Mouse (Mus musculus): ENCODE data around the gene Sept5.

Sept5 gene

GRCm38 (mm10) chr16:18629390-18630231, at the start of gene Sept5:
TSS of gene Sept5 (minus strand) at chr16:18629954.
- DNase-seq (ENCODE audit: low spot score in 2 of 2) = no peak

DNA sequence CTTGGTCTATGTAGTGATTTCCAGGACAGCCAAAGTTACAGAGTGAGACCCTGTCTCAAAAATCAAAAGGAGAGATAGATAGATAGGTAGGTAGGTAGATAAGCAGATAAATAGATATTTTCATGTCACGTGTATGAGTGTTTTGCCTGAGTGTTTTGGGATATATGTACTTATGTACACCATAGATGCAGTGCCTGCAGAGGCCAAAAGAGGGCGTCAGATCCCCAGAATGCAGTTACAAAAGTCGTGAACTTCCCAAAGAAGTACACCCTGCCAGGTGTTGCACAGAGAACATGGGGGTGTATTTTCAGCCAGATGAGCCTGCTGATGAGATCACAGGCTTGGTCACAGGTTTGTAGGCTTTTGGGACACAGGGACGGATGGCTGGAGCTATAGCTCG, 49.4 kb upstream of the Sept5 start:
- DNase-seq (ENCODE audit: low spot score in 2 of 2) = no peak

- DNase-seq (ENCODE audit: low spot score in 2 of 2) = peak; percentile 25 to 51
Measured at GRCm38 (mm10) chr16:18677746-18678679, 48.3 kb upstream of the Sept5 start.

GRCm38 (mm10) chr16:18673005-18673404, 43.3 kb upstream of the Sept5 start:
- no peak for DNase-seq (ENCODE audit: low spot score in 2 of 2)

GRCm38 (mm10) chr16:18672027-18672426, 42.3 kb upstream of the Sept5 start:
- DNase-seq (ENCODE audit: low spot score in 2 of 2) = no peak

DNA sequence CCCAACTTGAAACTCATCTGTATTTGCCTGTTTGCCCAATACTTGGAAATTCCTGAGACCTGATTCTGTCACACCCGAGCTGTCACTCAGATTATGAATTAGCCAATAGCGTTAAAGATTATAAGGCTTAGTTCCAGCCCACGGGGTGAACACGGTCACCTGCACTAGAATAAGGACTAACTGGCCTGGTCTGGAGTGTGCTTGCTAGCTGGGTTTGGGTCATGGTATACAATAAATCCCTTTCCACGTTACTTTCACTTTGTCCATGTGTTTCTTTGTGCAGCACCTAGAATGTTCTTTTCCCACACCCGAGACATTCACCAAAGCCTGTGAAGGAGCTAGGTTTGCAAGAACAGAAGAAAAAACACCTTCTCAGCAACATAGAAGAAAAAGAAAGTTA, 40.2 kb upstream of the Sept5 start:
- DNase-seq (ENCODE audit: low spot score in 2 of 2) = no peak

DNA sequence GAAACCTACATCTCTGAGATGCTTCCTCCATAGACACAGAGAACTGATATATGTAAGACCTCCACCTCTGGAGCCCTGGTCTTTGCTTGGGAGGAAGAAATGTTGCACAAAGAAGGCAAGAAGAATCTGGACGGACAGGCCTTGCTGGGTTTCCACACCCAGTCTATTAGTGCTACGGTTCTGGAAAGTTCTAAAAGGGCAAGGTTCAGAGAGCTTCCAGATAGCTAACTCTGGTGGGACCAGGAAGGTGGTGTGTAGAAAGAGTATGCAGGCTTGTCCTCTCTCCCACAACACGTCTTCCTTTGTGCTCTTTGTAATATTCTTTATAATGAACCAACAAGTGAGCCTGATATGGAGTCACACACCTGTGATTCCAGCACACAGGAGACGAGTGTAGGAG, 28.8 kb upstream of the Sept5 start:
- no peak for DNase-seq (ENCODE audit: low spot score in 2 of 2)

- DNase-seq (ENCODE audit: low spot score in 2 of 2) = no peak
Measured at GRCm38 (mm10) chr16:18655372-18656098, 25.8 kb upstream of the Sept5 start.

GRCm38 (mm10) chr16:18653290-18654160, 23.8 kb upstream of the Sept5 start:
- no peak for DNase-seq (ENCODE audit: low spot score in 2 of 2)

- no peak for DNase-seq (ENCODE audit: low spot score in 2 of 2)
Measured at GRCm38 (mm10) chr16:18649126-18649525, 19.4 kb upstream of the Sept5 start.

GRCm38 (mm10) chr16:18645329-18645728, 15.6 kb upstream of the Sept5 start:
- no peak for DNase-seq (ENCODE audit: low spot score in 2 of 2)

DNA sequence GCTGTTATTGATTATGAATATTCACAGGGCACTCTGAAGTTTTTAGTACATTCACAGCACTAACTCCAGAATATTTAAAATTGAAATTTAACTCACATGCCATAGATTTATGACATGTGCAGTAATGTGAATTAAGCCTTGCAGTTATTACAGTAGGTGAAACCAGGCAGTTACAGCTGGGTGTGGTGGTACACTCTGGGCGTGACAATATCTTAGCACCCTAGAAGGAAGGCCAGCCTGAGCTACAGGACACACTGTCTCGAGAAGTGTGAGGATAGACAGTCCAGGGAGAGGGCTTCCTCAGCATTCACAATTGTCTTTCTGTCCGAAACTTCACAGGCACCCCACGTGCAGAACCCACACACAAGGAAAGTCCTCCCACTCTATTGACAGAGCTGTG, 14.7 kb upstream of the Sept5 start:
- DNase-seq (ENCODE audit: low spot score in 2 of 2) = no peak

- DNase-seq (ENCODE audit: low spot score in 2 of 2) = no peak
Measured at GRCm38 (mm10) chr16:18643406-18643998, 13.7 kb upstream of the Sept5 start.

DNA sequence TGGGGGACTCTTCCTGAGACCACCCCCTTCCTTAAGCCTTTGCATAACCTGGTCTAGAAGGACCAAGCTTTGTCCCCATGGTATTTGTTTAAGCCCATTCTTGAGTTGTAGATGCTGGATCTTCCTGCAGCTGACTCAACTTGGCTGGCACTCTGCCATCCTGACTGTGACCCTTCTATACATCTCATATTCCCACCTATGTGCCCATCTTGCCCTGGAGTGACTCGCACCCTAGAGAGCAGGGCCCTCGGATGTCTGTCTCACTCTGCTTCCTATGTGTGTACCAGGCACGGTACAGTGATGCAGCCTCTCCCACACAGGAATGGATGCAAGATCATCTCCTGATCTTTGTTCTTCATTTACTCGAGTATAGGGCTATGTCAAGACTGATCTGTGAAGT, 13.1 kb upstream of the Sept5 start:
- no peak for DNase-seq (ENCODE audit: low spot score in 2 of 2)

DNA sequence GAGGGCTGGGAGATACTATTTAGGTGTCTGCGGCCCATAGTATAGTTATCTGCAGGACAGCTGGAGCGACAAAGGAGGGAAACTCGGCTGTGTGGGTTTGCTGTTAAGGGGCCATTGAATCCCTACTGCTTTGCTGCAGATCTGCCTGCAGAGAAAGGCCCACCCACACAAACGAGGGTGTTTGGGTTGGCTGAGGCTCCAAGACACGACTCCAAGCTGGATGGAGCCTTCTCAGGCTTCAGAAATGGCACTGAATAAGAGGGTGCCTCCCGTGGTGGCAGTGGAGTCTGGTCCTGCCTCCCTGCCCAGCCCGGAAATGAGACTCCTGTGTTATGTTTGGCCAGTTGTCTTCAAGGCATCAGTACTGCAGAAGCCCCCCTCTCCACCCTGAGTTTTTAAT, 12.5 kb upstream of the Sept5 start:
- DNase-seq (ENCODE audit: low spot score in 2 of 2) = no peak

- no peak for DNase-seq (ENCODE audit: low spot score in 2 of 2)
Measured at GRCm38 (mm10) chr16:18639382-18639929, 9.7 kb upstream of the Sept5 start.

GRCm38 (mm10) chr16:18638396-18638795, 8.6 kb upstream of the Sept5 start:
- no peak for DNase-seq (ENCODE audit: low spot score in 2 of 2)

- no peak for DNase-seq (ENCODE audit: low spot score in 2 of 2)
Measured at GRCm38 (mm10) chr16:18636804-18637203, 7.0 kb upstream of the Sept5 start.

- no peak for DNase-seq (ENCODE audit: low spot score in 2 of 2)
Measured at GRCm38 (mm10) chr16:18636401-18636800, 6.6 kb upstream of the Sept5 start.

GRCm38 (mm10) chr16:18633333-18633732, 3.6 kb upstream of the Sept5 start:
- DNase-seq (ENCODE audit: low spot score in 2 of 2) = no peak
